Mouse (Mus musculus) MEL-GATA-1-ER (cell line): ENCODE data around the gene Bola1.
"Not testable (repeated sequence)": the region's sequence is repeated elsewhere in the genome, so short reads cannot be mapped to it uniquely, and the experiment has no call there.

Experiments
- DNase-seq: peaks from one replicate; pipeline ENCODE4 v3.0.0-alpha.2; 2012; ENCODE audit warnings: low read depth; ENCODE audit errors: extremely low read depth

Bola1 gene

DNA sequence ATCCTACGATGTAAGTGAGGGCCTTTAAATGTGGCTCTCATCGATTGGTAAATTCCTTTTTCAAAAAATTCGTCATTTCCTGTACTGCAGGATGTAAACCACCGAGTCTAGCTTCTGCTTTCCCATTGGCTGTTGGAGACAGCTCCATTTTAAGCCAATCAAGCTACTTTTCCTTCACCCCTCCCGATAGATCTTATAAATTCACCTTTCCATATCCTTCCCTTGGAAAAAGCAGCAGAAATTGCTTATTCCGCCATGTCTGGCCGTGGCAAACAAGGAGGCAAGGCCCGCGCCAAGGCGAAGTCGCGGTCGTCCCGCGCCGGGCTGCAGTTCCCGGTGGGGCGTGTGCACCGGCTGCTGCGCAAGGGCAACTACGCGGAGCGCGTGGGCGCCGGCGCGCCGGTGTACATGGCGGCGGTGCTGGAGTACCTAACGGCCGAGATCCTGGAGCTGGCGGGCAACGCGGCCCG, at the start of gene Bola1, which contains the start of gene Hist2h2ab:
Bola1 (minus strand) TSS at position 49 of the 470 bp plus-strand sequence.
Hist2h2ab (plus strand) TSS at position 205 of the 470 bp plus-strand sequence.
- peak; percentile 100 for DNase-seq

DNA sequence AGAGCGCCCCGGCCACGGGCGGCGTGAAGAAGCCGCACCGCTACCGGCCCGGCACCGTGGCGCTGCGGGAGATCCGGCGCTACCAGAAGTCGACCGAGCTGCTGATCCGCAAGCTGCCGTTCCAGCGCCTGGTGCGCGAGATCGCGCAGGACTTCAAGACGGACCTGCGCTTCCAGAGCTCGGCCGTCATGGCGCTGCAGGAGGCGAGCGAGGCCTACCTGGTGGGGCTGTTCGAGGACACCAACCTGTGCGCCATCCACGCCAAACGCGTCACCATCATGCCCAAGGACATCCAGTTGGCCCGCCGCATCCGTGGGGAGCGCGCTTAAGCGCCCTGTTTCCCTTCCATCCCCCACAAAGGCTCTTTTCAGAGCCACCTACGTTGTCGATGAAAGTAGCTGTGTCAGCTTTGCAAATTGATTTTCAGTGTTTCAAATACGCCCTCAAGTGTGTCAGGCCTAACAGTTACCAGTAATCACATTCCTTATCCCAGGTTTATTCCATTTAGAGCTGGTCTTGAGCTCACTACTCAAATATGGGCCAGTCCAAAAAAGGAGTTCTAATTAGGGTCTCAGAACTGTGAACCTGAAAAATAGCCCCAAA, 49.4 kb upstream of the Bola1 start:
- DNase-seq, result not testable (repeated sequence)

GRCm38 (mm10) chr3:96268051-96268775, 48.7 kb upstream of the Bola1 start, which contains the start of gene Hist2h3b:
Gene Hist2h3b (plus strand): TSS chr3:96268654.
- DNase-seq, result peak; percentile 100

- no peak for DNase-seq
Observed at GRCm38 (mm10) chr3:96267541-96267940, 48.0 kb upstream of the Bola1 start.

GRCm38 (mm10) chr3:96266132-96266710, 46.7 kb upstream of the Bola1 start:
- peak; percentile 84 for DNase-seq

DNA sequence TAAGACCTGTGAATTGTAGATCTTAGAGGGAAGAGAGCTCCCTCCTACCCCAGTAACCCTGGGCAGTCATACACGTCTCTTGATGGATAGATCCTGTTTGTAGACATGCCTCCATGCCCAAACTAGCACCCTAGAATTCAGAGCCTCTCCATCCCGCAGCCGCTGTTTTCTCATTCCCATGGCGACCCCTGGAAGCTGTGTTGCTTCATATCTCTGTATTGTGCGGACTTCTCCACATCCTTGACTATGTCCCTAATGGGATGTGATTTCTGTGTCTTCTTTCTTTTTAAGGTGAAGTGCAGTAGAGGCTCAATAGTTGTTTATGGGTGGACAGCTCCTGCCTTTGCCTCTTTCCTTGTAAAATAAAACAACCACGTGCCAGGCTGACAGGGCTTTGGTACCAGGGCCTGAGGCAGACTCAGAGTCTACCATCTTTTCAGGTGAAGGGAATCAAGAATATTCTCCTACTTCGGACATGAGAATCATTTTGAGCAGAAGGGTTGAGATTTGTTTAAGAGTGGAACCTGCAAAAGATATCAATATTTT, 45.0 kb upstream of the Bola1 start:
- no peak for DNase-seq

- peak; percentile 83 for DNase-seq
Observed at GRCm38 (mm10) chr3:96263558-96264403, 44.3 kb upstream of the Bola1 start.

DNA sequence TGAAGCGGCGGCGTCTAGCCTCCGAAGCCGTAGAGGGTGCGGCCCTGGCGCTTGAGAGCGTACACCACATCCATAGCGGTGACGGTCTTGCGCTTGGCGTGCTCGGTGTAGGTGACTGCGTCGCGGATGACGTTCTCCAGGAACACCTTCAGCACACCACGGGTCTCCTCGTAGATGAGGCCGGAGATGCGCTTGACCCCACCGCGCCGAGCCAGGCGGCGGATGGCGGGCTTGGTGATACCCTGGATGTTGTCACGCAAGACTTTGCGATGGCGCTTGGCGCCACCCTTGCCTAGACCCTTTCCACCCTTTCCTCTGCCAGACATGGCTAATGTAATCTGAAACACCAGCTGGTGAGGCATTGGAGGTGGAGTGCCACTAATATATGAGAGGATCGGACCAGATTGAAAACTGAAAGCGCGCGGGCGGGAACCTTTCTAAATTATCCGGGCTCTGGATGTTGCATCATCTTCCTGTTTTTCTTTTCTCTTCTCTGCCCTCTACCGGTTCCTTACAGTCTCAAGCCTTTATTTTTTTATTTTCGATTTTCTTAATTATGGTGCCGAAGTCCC, 43.6 kb upstream of the Bola1 start, which contains the start of gene Hist2h4:
Hist2h4 (minus strand) TSS at position 333 of the 572 bp plus-strand sequence.
- DNase-seq, result peak; percentile 100

GRCm38 (mm10) chr3:96262216-96262875, 42.8 kb upstream of the Bola1 start:
- peak; percentile 98 for DNase-seq

DNA sequence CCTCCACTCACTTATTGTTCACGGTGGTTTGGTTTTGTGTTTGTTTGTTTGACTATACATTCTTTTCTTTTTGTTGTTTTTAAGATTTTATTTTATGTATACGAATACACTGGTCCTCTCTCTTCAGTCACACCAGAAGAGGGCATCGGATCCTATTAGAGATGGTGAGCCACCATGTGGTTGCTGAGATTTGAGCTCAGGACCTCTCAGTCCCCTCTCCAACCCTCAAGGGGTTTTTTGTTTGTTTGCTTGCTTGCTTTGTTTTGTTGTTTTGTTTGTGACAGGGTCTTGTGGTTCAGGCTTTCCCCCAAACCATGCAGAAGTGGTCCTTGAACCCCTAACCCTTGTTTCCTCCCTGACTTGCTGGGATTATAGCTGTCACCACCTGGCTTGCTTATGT, 42.1 kb upstream of the Bola1 start:
- no peak for DNase-seq

DNA sequence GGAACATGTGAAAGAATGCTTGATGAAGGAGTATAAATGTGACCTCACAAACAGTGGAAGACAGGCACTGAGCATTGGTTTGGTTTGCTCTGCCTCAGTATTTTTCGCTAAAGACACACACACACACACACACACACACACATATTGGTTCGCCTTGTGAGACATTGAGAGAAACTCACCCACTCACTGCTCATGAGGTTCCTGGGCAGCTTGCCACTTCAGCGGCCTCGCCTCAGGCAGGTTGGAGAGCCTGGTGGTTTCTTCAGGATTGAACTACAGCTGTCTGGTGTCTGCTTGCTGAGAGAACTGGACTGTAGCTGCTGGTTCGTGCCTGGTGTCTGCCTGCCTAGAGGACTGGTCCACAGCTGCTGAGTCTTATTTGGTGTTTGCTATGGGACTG, 40.7 kb upstream of the Bola1 start:
- DNase-seq, result no peak

GRCm38 (mm10) chr3:96257190-96257589, 37.7 kb upstream of the Bola1 start:
- DNase-seq, result no peak

GRCm38 (mm10) chr3:96255926-96256593, 36.6 kb upstream of the Bola1 start:
- no peak for DNase-seq

- peak; percentile 93 for DNase-seq
Observed at GRCm38 (mm10) chr3:96254683-96255355, 35.3 kb upstream of the Bola1 start.

- DNase-seq, result no peak
Observed at GRCm38 (mm10) chr3:96251787-96252186, 32.3 kb upstream of the Bola1 start.

DNA sequence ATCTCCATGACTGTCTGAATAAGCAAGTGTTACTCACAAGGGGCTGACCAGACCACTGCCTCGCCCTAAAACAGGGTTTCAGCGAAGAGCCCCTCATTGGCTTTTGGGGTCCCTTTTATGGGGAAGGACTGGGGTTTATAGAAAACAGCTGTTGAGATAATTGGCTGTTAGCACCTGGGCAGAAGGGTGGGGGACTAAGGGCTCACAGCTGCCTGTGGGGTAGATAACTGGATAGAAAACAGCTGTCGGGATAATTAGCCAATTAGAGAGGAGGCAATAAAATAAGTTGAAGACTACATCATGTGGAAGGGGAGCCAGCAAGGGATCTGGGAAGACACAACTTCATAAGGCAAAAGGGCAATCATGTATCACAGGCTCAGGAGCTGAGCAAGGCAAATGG, 31.4 kb upstream of the Bola1 start:
- no peak for DNase-seq

DNA sequence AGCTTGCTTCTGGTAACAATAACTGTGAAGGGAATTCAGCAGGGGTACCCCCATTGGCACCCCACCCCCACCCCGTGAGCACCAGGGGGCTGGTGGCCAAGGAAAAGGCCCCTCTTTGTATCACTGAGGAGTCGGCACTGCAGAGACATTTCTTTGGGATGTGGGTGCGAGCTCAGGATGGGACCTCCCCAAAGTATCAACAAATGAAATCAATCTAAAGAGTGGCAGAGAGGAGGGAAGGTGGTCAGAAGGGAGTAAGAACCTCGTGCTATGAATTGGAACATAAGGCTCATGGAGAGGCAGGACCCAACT, 29.5 kb upstream of the Bola1 start:
- DNase-seq, result no peak

DNA sequence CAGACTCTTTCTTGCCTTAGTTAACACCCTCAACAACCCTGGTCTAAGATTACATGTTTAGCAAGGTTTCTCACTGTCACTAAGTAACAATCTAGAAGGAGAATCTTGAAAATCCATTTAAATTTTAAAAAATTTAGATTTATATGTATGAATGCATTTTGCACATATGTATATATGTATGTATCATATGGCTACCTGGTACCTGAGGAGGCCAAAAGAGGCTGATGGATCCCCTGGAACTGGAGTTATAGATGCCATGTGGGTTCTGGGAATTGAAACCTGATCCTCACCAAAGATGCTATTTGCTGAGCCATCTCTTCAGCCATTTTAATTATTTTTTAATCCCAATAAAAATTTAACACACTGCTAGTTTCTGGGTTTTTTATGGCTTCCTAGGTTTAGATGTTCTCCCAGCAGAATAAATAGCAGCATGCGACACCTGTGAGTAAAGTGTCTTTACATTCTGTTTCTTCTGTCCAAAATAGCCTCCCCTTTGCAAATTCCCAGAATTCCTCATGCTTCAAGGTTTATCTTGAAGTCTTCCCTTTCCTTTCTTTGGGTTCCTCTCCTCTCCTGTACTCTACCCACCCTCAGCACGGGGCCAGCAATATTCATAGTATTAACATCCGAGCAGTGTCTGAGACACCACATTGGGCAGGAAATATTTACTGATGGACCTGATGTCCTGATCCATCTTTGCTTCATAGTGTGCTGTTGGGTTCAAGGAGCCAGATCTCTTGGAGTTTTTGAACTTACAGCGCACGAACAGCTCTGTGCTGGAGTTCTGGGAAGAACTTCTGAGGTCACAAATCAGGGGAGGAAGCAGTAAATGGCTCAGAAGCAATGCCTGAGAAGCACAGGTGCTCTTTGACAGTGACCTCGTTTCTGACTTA, 28.9 kb upstream of the Bola1 start:
- DNase-seq, result peak; percentile 71
